Mouse (Mus musculus) lung, embryonic 15.5 days (tissue): Measurements from ENCODE around the gene Ccdc12. TPM values are rescaled to one million over a fixed set of nuclear protein-coding genes. Genes with fewer than 3 reads are reported as not detected.

Experiments used
- ATAC-seq: fragments of 200-750 bp; cut with Nextera tagmentation; 2 replicates; pipeline ENCODE4 v1.8.0; 2017; ENCODE audit warnings: moderate number of reproducible peaks, borderline replicate concordance; ENCODE audit not compliant: low FRiP score, low TSS enrichment; ENCODE audit errors: extremely low read depth
- H3K27ac ChIP-seq: fragments of 300-500 bp; sonication (generic); 2 replicates; pipeline ENCODE4 v1.5.1; 2015; ENCODE audit warnings: moderate library complexity, mild to moderate bottlenecking, inconsistent platforms
- H3K27me3 ChIP-seq: fragments of 300-500 bp; sonication (generic); 2 replicates; pipeline ENCODE4 v1.6.1; 2015; ENCODE audit warnings: inconsistent platforms
- H3K36me3 ChIP-seq: fragments of 300-500 bp; sonication (generic); 2 replicates; pipeline ENCODE4 v1.6.1; 2015; ENCODE audit warnings: inconsistent platforms
- H3K4me1 ChIP-seq: fragments of 300-500 bp; sonication (generic); 2 replicates; pipeline ENCODE4 v1.6.1; 2015; ENCODE audit warnings: inconsistent platforms
- H3K4me2 ChIP-seq: fragments of 300-500 bp; sonication (generic); 2 replicates; pipeline ENCODE4 v1.6.1; 2015; ENCODE audit warnings: inconsistent platforms, mild to moderate bottlenecking, moderate library complexity
- H3K4me3 ChIP-seq: fragments of 300-500 bp; sonication (generic); 2 replicates; pipeline ENCODE4 v1.5.1; 2015; ENCODE audit warnings: mild to moderate bottlenecking, inconsistent platforms
- H3K9ac ChIP-seq: fragments of 300-500 bp; sonication (generic); 2 replicates; pipeline ENCODE4 v1.6.1; 2015; ENCODE audit warnings: inconsistent platforms
- H3K9me3 ChIP-seq: fragments of 300-500 bp; sonication (generic); 2 replicates; pipeline ENCODE4 v1.6.1; 2016; ENCODE audit warnings: inconsistent platforms
- WGBS: fragments of 180-500 bp; shearing (Covaris S2); methylation state at CpG from one replicate; pipeline ENCODE4 v1.1.7; 2015; 5-methylcytosine and 5-hydroxymethylcytosine counted together
- polyA plus RNA-seq: library from polyadenylated mRNA; unstranded; fragments of >200 nt; fragmentation: Nextera tagmentation; extraction: Ambion mirVana; gene quantifications from 2 replicates; pipeline ENCODE4 v1.2.1, GENCODE M21; 2015

Ccdc12 gene
- polyA plus RNA-seq: 151 TPM in 2 replicates

DNA sequence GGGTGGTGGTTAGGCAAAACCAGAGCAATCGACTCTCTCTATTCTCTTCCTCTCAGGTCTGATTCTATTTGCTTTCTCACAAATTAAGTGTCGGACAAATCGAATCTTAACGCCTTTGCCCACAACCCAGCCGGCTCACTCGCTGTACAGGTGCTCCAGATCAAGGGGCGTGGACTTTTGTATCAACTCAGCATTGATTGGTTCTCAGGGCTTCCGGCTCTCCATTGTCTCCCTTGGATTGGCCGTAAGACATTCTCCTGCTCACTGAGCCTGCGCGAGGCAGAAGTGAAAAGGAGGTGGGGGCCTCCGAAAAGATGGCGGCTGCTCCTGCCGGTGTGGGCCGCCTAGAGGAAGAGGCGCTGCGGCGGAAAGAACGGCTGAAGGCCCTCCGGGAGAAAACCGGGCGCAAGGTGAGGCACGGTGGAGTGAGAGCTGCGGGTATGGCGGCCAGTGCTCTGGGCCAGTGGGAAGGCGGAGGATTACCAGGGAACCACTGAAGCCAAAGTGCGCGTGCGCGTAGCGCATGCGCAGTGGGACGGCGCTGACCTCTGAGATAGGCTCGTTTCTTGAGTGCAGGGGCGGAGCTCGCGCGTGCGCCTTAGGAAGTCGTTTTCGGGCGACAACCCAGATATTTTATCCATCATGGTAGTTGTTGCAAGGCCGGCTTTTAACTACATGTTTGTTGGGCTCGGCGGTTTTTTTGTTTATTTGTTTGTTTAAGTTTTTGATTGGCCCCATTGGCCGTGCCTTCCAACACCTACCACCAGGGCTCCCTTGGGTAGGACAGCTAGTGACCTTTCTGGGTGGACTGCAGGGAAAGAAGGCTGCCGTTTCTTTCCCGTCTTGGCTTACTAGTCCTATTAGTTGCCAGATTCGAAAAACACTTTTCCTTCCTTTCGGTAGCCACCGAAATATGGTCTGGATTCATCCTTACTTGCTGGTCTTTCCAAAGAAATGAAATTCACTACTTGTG lies at the start of gene Ccdc12:
Ccdc12 (plus strand) TSS at position 255 of the 973 bp plus-strand sequence.
- H3K9me3 ChIP-seq: no peaks in the 10 kb centered on the region
- peaks cover 22% of the 10 kb centered on the region for H3K27me3 ChIP-seq
- under 1% methylated on average over 52 of the region's 52 CpGs for WGBS
- H3K9ac ChIP-seq: peak within 1 kb of the TSS; percentile 85
- peaks cover 46% of the 10 kb centered on the region for H3K4me1 ChIP-seq
- no peaks in the 10 kb centered on the region for H3K36me3 ChIP-seq
- H3K27ac ChIP-seq: peak within 1 kb of the TSS; percentile 94
- H3K4me3 ChIP-seq: peak within 1 kb of the TSS; percentile 83
- peak within 1 kb of the TSS; percentile 67 for H3K4me2 ChIP-seq
- ATAC-seq: peak; percentile 85

DNA sequence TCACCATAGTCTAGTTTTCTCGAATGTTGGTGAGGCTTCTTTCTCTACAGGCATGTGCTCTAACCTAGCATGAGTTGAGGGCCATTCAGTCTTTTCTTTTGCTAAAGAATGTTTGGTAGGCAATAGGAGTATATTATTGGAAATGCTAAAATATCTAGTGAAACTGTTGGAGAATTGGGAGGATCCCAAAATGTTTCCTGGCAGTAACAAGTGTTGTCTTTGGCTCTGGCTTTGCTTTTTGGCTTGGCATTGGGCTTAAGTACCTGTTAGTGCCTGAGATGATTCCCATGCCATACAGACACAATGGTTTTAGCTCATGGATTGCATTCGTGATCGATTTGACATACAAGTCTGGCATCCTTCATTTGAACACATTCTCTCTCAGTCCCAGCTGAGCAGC lies 44.8 kb upstream of the Ccdc12 start:
- Histone ChIP-seq H3K4me1 (no peaks in the 10 kb centered on the region), H3K36me3 (peaks cover 43% of the 10 kb centered on the region), H3K9ac (no peak overlapping the region), H3K9me3 (no peaks in the 10 kb centered on the region), H3K4me3 (no peak overlapping the region), H3K4me2 (no peak overlapping the region), H3K27me3 (no peaks in the 10 kb centered on the region), H3K27ac (no peak overlapping the region)
- 81% methylated on average over 3 of the region's 3 CpGs for WGBS
- ATAC-seq: no peak

DNA sequence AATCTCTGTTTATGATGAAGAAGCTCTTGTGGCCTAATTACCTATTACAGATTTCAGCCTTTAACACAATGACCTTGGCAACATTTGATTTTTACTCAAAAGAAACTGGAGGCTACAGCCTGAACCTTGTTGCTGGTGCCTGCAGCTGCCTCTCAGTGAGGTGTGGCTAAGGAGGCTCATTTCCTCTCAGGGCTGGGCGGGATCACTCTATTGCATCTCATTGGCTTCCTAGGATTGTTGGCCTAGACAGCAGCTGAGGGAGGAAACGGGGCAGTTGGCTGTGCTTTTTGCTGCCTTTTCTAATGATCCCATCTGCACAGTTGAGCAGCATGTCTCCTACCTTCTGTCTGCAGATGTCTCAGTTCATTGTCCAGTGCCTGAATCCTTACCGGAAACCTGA lies 39.2 kb upstream of the Ccdc12 start:
- no peak for ATAC-seq
- no peak overlapping the region for H3K9ac ChIP-seq
- no peaks in the 10 kb centered on the region for H3K27me3 ChIP-seq
- no peak overlapping the region for H3K4me2 ChIP-seq
- 73% methylated on average over 3 of the region's 3 CpGs for WGBS
- no peaks in the 10 kb centered on the region for H3K4me1 ChIP-seq
- H3K27ac ChIP-seq: no peak overlapping the region
- no peaks in the 10 kb centered on the region for H3K9me3 ChIP-seq
- peaks cover 66% of the 10 kb centered on the region for H3K36me3 ChIP-seq
- H3K4me3 ChIP-seq: no peak overlapping the region

DNA sequence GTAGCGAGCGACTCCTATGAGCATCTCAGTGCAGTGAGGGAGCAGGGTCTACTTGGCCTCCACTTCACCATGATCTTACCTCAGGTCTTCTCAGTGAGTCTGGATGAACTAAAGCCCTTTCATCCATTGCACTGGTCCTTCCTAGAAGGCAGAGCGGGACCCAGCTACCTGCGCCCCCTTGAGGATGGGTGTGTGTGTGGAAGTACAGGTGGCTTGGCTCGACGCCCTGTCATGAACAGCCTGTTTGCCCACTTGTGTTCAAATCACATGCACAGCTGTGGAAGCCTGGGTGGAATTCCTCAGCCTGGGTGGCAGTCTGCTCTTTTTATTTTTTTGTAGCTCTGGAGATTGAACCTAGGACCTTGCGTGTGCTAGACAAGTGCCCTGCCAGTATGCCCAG lies 36.1 kb upstream of the Ccdc12 start:
- Histone ChIP-seq H3K27ac (no peak overlapping the region), H3K27me3 (no peaks in the 10 kb centered on the region), H3K4me2 (no peak overlapping the region), H3K9me3 (no peaks in the 10 kb centered on the region), H3K36me3 (peaks cover 53% of the 10 kb centered on the region), H3K9ac (no peak overlapping the region), H3K4me1 (peaks cover 13% of the 10 kb centered on the region), H3K4me3 (no peak overlapping the region)
- no peak for ATAC-seq
- WGBS: 70% methylated on average over 7 of the region's 7 CpGs

DNA sequence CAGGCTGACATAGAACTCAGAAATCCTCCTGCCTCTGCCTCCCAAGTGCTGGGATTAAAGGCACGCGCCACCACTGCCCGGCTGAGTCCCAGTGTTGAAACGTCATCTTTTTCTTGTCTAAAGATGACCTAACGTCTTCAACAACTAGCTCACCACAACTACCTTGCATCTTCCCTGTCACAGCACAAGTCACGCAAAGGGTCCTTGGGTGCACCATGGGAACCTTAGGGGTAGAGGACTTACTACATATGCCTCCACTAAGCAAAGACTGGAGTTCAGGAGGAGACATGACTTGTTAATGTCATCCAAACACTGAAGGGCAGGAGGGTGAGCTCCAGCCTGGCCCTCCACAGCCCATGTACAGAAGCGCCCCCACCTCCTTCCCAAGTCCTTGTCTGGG lies 35.6 kb upstream of the Ccdc12 start:
- Histone ChIP-seq H3K4me3 (no peak overlapping the region), H3K27me3 (no peaks in the 10 kb centered on the region), H3K4me1 (peaks cover 18% of the 10 kb centered on the region), H3K27ac (no peak overlapping the region), H3K36me3 (peaks cover 48% of the 10 kb centered on the region), H3K9ac (no peak overlapping the region), H3K9me3 (no peaks in the 10 kb centered on the region), H3K4me2 (no peak overlapping the region)
- no peak for ATAC-seq
- 92% methylated on average over 7 of the region's 7 CpGs for WGBS

DNA sequence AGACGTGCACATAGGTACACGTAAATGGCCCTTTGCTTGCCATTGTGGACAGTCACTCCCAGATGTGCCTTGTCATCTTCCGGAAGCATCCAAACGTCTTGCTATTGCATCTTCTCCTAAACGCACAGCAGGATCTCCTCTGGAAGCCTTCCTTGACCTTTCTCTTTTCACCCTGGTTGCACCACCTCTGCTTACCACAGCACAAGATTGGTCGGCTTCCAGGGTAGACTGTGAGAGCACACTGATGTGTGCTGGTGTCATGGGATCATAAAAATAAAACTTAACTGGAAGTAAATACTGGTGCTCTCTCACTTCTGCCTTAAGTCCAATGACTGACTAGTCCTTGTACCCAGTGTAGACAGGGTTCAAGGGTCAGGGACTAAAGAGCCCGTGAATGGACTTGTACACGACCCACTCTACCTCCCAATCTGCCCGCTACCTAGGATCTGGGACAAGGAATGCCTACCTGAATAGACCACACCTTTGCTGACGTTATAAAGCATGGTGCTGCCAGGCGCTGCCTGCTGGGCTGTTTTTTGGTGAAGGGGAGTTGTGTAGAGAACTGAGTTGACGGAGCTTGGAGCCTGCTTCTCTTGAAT lies 33.6 kb upstream of the Ccdc12 start:
- H3K27ac ChIP-seq: no peak overlapping the region
- WGBS: 68% methylated on average over 12 of the region's 12 CpGs
- H3K27me3 ChIP-seq: no peaks in the 10 kb centered on the region
- peaks cover 18% of the 10 kb centered on the region for H3K4me1 ChIP-seq
- no peak overlapping the region for H3K9ac ChIP-seq
- no peak overlapping the region for H3K4me3 ChIP-seq
- no peak overlapping the region for H3K4me2 ChIP-seq
- no peaks in the 10 kb centered on the region for H3K9me3 ChIP-seq
- no peak for ATAC-seq
- H3K36me3 ChIP-seq: peaks cover 37% of the 10 kb centered on the region

DNA sequence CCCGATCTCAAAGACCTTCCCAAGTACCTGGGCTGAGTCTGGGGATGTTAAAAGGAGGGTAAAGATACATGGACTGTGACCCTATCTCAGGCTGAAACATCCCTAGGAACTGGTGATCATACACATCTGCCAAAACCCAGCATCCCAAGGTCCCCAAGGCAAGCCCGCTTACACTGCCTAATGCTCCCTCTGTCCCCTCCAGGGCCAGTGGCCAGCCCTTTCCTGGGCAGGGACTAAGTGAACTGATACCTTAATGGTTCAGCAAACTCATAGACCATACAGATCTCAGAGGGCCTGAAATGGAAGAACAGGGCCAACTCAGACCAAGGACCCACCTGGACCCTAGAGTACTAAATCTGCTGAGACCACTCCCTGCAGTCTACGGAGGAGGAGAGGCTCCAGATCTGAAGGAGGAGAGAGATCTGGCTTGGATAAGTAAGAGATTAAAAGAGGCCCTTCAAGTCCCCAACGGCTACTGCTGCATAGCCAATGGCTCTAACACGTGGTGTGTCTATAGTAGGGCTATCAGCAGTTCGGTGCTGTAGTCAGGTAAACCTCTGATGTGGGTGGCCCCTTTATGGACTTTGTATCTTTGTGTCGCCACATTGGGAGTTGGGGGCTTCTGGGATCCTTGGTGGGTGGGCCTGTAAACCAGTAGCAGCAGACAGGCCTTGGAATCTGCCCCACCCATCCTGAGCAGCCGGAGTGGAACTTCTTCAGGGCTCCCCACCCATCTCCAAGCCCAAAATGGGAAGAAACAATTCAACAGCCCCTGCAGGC lies 32.7 kb upstream of the Ccdc12 start:
- Histone ChIP-seq H3K4me2 (peak overlapping the region; percentile 90), H3K4me3 (peak overlapping the region; percentile 56), H3K27me3 (no peaks in the 10 kb centered on the region), H3K4me1 (peaks cover 18% of the 10 kb centered on the region), H3K36me3 (peaks cover 28% of the 10 kb centered on the region), H3K27ac (peak overlapping the region; percentile 87), H3K9ac (peak overlapping the region; percentile 58), H3K9me3 (no peaks in the 10 kb centered on the region)
- ATAC-seq: no peak
- 31% methylated on average over 8 of the region's 8 CpGs for WGBS

DNA sequence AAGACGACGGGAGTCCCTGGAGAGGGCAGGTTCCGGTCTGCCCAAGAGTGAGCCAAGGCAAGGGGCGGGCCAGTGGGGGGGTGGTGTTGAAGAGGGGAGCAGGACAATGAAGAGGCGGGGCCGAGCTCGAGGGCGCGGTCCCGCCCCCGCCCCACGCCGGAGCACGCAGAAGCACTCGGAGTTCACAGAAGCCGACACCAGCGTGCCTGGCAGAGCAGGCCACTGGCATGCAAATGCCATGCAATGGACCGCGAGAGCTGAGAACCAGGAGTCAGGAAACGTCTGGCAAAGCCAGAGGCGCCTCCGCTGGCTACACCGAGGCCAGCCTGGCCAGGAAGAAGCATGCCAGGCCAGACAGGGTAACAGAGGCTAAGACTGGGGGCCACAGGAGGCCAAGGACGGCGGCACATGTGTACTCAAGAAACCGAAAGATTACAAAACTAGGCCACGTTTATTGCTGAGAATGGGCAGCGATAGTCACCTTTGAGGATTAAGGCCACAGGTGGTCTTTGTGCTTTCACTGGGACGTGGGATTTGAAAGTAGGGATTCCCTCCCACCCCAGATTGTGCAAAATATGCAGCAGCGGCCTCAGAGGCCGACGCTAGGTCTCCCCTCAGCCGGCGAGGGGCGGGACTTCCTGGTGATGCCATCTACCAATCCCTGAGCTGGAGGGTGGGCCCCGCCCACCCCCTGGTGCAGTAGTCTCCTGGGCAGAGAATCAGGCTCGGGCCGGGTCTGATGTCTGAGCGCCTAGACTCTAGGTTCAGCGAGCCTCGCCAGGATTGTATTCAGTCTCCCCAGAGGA lies 31.7 kb upstream of the Ccdc12 start, which contains the start of gene Nradd:
Nradd (minus strand) TSS at position 92 of the 806 bp plus-strand sequence.
- ATAC-seq: peak; percentile 94
- peak within 1 kb of the TSS; percentile 56 for H3K4me3 ChIP-seq
- H3K4me2 ChIP-seq: peak within 1 kb of the TSS; percentile 90
- peaks cover 18% of the 10 kb centered on the region for H3K4me1 ChIP-seq
- WGBS: 3% methylated on average over 41 of the region's 41 CpGs
- peaks cover 18% of the 10 kb centered on the region for H3K36me3 ChIP-seq
- H3K9ac ChIP-seq: peak within 1 kb of the TSS; percentile 58
- H3K9me3 ChIP-seq: no peaks in the 10 kb centered on the region
- H3K27ac ChIP-seq: peak within 1 kb of the TSS; percentile 87
- H3K27me3 ChIP-seq: no peaks in the 10 kb centered on the region

DNA sequence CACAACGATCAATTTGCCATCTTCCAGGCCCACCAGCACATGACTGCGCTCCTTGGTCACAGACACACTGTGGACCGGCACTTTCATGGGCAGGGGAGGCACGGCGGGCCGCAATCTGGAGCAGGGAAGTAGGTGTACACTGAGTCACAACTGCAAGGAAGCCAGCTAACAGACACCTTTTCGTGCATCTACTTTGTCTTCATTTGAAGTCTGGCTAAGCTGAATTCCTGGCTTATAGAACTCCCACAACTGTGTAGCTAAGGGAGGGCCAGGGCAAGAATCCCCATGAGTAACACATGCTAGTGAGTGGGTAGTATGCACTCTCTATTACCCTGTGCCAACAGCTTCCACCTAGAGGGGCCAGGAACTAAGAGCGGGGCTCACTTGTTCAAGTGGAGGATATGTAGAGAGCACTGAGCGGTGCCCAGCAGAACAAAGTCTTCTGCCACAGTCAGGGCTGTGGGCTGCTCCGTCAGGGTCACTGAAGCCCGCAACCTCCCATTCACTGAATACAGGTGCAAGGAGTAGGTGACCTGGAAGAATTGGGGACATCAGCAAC lies 30.9 kb upstream of the Ccdc12 start:
- 66% methylated on average over 11 of the region's 11 CpGs for WGBS
- Histone ChIP-seq H3K4me2 (peak overlapping the region; percentile 90), H3K27me3 (no peaks in the 10 kb centered on the region), H3K9ac (peak overlapping the region; percentile 58), H3K27ac (peak overlapping the region; percentile 87), H3K36me3 (peaks cover 11% of the 10 kb centered on the region), H3K9me3 (no peaks in the 10 kb centered on the region), H3K4me1 (peaks cover 18% of the 10 kb centered on the region), H3K4me3 (peak overlapping the region; percentile 56)
- ATAC-seq: no peak

DNA sequence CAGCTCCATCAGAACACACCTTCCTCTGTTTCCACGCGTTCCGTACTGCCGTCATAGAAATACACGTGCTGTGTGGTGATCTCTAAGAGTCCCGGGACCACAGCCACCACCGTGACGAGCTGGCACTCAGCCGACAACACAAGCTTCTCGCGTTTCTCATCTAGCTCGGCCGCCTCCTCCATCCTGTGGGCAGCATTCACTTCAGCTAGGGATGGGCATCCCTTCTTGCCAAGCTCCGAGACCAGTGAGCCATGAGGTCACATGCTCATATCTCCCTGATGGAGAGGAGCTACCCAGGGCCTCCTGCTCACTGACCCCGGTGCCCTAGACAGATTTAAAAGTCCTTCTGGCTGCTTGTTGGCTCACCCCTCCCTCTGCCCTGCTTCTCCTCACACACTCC lies 26.1 kb upstream of the Ccdc12 start:
- H3K4me2 ChIP-seq: no peak overlapping the region
- peaks cover 22% of the 10 kb centered on the region for H3K27me3 ChIP-seq
- H3K4me1 ChIP-seq: peaks cover 5% of the 10 kb centered on the region
- H3K4me3 ChIP-seq: no peak overlapping the region
- no peak overlapping the region for H3K9ac ChIP-seq
- 76% methylated on average over 15 of the region's 15 CpGs for WGBS
- H3K27ac ChIP-seq: no peak overlapping the region
- H3K36me3 ChIP-seq: 0 out of 2 replicates have a peak, but pooled peaks cover 3% of the 10 kb centered on the region
- ATAC-seq: no peak
- no peaks in the 10 kb centered on the region for H3K9me3 ChIP-seq

DNA sequence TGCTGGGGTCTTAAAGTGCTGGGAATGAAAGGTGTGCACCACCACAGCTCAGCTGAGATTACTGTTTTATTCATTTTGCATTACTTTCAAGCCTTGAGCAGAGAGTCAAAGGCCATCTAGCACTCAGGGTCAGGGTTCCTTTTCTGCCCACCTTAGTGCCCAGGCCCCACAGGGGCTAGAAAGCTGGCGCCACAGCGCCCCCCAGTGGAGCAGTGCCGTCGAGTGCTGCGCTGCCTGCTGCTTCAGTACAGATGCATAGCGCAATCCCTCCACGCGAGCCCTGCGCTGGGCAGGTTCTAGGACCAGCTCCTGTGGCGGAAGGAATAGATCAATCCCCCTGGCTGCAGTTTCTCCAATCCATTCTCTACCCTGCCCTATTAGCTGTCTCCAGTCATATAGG lies 25.1 kb upstream of the Ccdc12 start:
- Histone ChIP-seq H3K9me3 (no peaks in the 10 kb centered on the region), H3K36me3 (0 out of 2 replicates have a peak, but pooled peaks cover 3% of the 10 kb centered on the region), H3K27me3 (peaks cover 22% of the 10 kb centered on the region), H3K4me1 (no peaks in the 10 kb centered on the region), H3K9ac (no peak overlapping the region), H3K4me3 (no peak overlapping the region), H3K4me2 (no peak overlapping the region), H3K27ac (no peak overlapping the region)
- 24% methylated on average over 10 of the region's 10 CpGs for WGBS
- ATAC-seq: no peak
